Mouse (Mus musculus) hindbrain, embryonic 14.5 days (tissue): ENCODE results near the gene Cabin1. TPM values are rescaled to one million over a fixed set of nuclear protein-coding genes. Genes with fewer than 3 reads are reported as not detected.

Experiments used
- ATAC-seq: fragments of 200-750 bp; cut with Nextera tagmentation; 2 replicates; pipeline ENCODE4 v1.8.0; 2017; ENCODE audit warnings: moderate number of reproducible peaks, mild to moderate bottlenecking, moderate TSS enrichment, moderate library complexity; ENCODE audit not compliant: low FRiP score
- DNase-seq: peaks from one replicate; pipeline ENCODE4 v3.0.0-alpha.2; 2015; ENCODE audit warnings: low spot score
- H3K27ac ChIP-seq: fragments of 300-500 bp; sonication (generic); 2 replicates; pipeline ENCODE4 v1.5.1; 2014; ENCODE audit warnings: mild to moderate bottlenecking, moderate library complexity
- H3K27me3 ChIP-seq: fragments of 300-500 bp; sonication (generic); 2 replicates; pipeline ENCODE4 v1.6.1; 2014; ENCODE audit warnings: mild to moderate bottlenecking, low read length, mixed read lengths; ENCODE audit not compliant: control insufficient read depth, insufficient read depth
- H3K36me3 ChIP-seq: fragments of 300-500 bp; sonication (generic); replicated peaks from 2 replicates; pipeline ENCODE4 v1.6.1; 2014; ENCODE audit not compliant: control insufficient read depth, insufficient read depth
- H3K4me1 ChIP-seq: fragments of 300-500 bp; sonication (generic); replicated peaks from 2 replicates; pipeline ENCODE4 v1.6.1; 2014; ENCODE audit warnings: antibody characterized with exemption, low read length, mixed read lengths; ENCODE audit not compliant: control insufficient read depth, insufficient read depth
- H3K4me2 ChIP-seq: fragments of 300-500 bp; sonication (generic); replicated peaks from 2 replicates; pipeline ENCODE4 v1.6.1; 2014; ENCODE audit warnings: mild to moderate bottlenecking, moderate library complexity
- H3K4me3 ChIP-seq: fragments of 300-500 bp; sonication (generic); replicated peaks from 2 replicates; pipeline ENCODE4 v1.5.1; 2014; ENCODE audit warnings: mild to moderate bottlenecking, low read length
- H3K9ac ChIP-seq: fragments of 300-500 bp; sonication (generic); 2 replicates; pipeline ENCODE4 v1.6.1; 2014
- H3K9me3 ChIP-seq: fragments of 300-500 bp; sonication (generic); 2 replicates; pipeline ENCODE4 v1.6.1; 2016; ENCODE audit warnings: low read length; ENCODE audit not compliant: control insufficient read depth
- whole genome bisulfite sequencing: fragments of 180-500 bp; shearing (Covaris S2); extraction: QIAGEN DNeasy Blood & Tissue Kit; methylation state at CpG from one replicate; pipeline ENCODE4 v1.1.7; 2014; 5-methylcytosine and 5-hydroxymethylcytosine counted together
- polyA plus RNA-seq: library from polyadenylated mRNA; unstranded; fragments of >200 nt; fragmentation: Nextera tagmentation; extraction: Ambion mirVana; gene quantifications from 2 replicates; pipeline ENCODE4 v1.2.1, GENCODE M21; 2014

The Cabin1 gene
- polyA plus RNA-seq, 1 experiment from 2014 or later: 40.4 TPM

DNA sequence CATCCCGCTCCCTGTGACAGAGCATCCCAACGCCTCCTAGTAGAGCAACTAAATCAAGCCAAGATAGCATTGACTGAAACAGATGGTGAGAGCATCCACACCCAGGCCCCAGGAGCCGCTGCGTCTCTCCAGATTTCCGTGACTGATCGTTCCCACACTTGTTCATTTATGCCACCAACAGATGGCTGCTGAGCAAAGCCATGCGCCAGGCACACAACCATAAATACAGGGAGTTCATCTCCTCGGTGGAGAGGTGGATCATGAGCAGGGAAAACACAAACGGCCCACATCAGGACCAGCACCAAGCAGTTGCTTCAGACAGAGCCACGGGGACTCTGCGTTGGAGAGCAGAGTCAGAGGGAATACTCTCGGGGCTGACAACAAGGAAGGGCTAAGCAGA lies 20.8 kb downstream of the Cabin1 start:
- Histone ChIP-seq H3K4me2 (no peak overlapping the region), H3K36me3 (peaks cover 81% of the 10 kb centered on the region), H3K9ac (no peak overlapping the region), H3K4me1 (no peaks in the 10 kb centered on the region), H3K9me3 (no peaks in the 10 kb centered on the region), H3K27me3 (no peaks in the 10 kb centered on the region), H3K27ac (no peak overlapping the region), H3K4me3 (no peak overlapping the region)
- 89% methylated on average over 12 of the region's 12 CpGs for WGBS
- DNase-seq (no peak), ATAC-seq (no peak)

DNA sequence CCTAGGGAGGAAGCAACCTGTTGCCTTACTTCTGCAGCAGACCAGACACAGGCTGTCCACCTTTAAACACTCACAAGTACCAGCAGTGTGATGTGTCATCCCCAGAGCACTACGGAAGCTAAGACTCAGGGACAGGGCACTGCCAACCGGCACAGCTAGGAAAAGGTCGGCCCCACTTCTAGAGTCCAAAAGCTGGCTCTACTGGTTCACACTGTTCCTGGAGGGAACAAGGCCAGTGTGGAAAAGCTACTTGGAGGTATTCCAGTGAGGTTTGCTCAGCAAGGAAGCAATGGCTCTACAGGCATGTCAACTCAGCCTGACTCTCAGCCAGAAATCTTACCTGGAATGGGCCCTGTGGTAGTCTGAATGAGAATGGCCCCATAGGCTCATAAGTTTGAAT lies 23.3 kb downstream of the Cabin1 start:
- H3K9ac ChIP-seq: no peak overlapping the region
- H3K27ac ChIP-seq: no peak overlapping the region
- no peaks in the 10 kb centered on the region for H3K27me3 ChIP-seq
- H3K4me1 ChIP-seq: no peaks in the 10 kb centered on the region
- H3K9me3 ChIP-seq: no peaks in the 10 kb centered on the region
- peaks cover 79% of the 10 kb centered on the region for H3K36me3 ChIP-seq
- H3K4me3 ChIP-seq: no peak overlapping the region
- 96% methylated on average over 3 of the region's 3 CpGs for WGBS
- H3K4me2 ChIP-seq: no peak overlapping the region
- DNase-seq: no peak
- no peak for ATAC-seq

DNA sequence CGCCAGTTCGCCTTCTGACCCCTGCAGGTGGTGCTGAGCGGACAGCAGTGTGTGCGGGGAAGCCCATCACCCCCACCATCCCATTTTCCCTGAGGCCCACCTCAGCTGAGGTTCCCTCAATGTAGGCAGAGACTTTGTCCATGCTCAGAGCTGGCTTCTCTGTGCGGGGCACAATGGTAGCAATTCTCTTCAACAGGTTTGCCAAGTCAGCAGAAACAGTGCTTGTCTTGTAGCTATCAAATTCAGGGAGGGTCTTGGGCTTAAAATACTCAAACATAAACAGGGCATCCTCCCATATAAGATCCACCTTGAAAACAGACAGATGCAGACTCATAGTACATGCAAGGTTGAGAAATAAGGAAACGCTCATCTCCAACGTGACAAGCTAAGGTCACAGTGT lies 38.7 kb downstream of the Cabin1 start:
- Histone ChIP-seq H3K4me2 (no peak overlapping the region), H3K36me3 (peaks cover 96% of the 10 kb centered on the region), H3K4me1 (no peaks in the 10 kb centered on the region), H3K27ac (no peak overlapping the region), H3K9ac (no peak overlapping the region), H3K4me3 (no peak overlapping the region), H3K27me3 (no peaks in the 10 kb centered on the region), H3K9me3 (no peaks in the 10 kb centered on the region)
- no peak for DNase-seq
- no peak for ATAC-seq
- 94% methylated on average over 7 of the region's 7 CpGs for WGBS

DNA sequence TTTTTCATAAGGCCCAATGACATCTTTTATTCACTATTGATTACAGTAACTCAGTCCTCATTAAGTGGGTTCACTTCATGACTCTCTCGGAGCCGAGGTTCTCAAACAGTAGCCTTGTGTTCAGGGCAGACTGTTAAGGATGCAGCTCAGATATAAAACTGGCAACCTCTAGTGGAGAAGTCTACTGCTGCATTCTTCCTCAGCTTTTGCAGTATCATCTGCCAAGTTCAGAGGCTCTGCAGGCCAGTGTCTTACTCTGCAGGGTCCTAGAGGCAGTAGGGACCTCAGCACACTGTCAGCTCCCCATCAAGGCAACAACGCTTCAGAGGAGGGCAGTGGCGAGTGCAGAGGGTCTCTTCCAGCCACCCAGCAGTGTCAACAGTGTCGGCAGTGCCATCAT lies 43.9 kb downstream of the Cabin1 start:
- 88% methylated on average over 5 of the region's 5 CpGs for WGBS
- H3K4me3 ChIP-seq: no peak overlapping the region
- no peaks in the 10 kb centered on the region for H3K4me1 ChIP-seq
- H3K9me3 ChIP-seq: no peaks in the 10 kb centered on the region
- H3K9ac ChIP-seq: no peak overlapping the region
- H3K4me2 ChIP-seq: no peak overlapping the region
- no peaks in the 10 kb centered on the region for H3K27me3 ChIP-seq
- ATAC-seq: no peak
- peaks cover 98% of the 10 kb centered on the region for H3K36me3 ChIP-seq
- H3K27ac ChIP-seq: no peak overlapping the region
- no peak for DNase-seq

DNA sequence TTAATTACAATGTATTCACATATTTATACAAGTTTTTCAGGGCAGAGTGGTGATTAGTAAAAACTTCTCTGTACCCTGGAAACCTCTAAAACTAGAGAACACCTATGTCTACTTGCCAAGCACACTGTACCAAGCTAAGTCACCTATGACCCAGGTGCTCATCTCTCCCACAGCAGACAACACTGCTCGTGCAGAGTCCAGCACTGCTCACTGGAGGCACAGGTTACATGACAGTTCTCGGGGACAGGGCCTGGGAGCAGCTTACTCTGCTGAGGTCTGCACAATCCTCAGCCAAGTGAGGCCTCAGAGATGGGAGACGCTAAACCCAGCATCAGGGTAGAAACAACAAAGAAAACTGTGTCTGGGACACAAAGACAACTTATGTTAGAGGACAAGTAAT lies 49.3 kb downstream of the Cabin1 start:
- 89% methylated on average over 3 of the region's 3 CpGs for WGBS
- Histone ChIP-seq H3K27ac (no peak overlapping the region), H3K4me2 (no peak overlapping the region), H3K4me3 (no peak overlapping the region), H3K4me1 (no peaks in the 10 kb centered on the region), H3K9me3 (no peaks in the 10 kb centered on the region), H3K9ac (no peak overlapping the region), H3K27me3 (no peaks in the 10 kb centered on the region), H3K36me3 (peaks cover 99% of the 10 kb centered on the region)
- ATAC-seq: no peak
- DNase-seq: no peak

DNA sequence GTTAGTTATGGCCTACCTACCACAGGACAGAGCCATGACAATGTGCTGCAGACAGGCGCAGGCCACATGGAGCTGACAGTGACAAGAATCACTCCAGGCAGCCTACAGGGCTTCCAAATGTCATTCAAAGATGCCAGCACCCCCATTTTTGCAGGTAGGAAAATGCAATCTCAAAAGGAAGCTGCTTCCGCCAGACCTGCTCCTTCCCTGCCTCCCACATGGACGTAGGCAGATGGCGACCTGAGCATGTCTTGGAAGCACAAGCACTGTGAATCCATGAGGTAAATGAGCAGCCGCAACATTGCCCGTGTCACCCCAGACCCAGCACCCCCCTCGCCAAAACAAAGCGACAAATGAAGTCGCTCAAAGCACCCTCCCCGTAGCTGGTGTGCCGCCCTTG lies 51.1 kb downstream of the Cabin1 start:
- Histone ChIP-seq H3K36me3 (peaks cover 92% of the 10 kb centered on the region), H3K4me1 (no peaks in the 10 kb centered on the region), H3K27ac (no peak overlapping the region), H3K9me3 (no peaks in the 10 kb centered on the region), H3K4me3 (no peak overlapping the region), H3K4me2 (no peak overlapping the region), H3K9ac (no peak overlapping the region), H3K27me3 (no peaks in the 10 kb centered on the region)
- WGBS: 95% methylated on average over 11 of the region's 11 CpGs
- ATAC-seq (no peak), DNase-seq (no peak)

DNA sequence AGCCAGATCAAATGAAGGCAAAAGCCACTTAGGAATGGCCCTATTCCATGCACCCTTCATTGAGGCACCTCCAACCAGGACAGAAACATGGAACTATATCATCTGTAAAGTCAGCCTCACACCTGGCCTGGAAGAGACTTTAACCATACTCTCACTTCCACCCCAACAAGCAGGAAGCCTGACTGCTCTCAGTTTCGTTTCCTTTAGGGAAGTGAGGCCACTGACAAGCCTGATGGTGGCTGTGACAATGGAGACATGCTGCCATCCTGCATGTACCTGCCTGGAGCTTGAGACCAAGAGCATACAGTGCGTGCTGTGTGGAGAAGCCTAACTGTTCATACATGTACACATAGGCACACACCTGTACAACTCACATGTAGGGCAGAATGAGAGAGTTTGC lies 53.9 kb downstream of the Cabin1 start:
- Histone ChIP-seq H3K36me3 (peaks cover 85% of the 10 kb centered on the region), H3K4me3 (no peak overlapping the region)

DNA sequence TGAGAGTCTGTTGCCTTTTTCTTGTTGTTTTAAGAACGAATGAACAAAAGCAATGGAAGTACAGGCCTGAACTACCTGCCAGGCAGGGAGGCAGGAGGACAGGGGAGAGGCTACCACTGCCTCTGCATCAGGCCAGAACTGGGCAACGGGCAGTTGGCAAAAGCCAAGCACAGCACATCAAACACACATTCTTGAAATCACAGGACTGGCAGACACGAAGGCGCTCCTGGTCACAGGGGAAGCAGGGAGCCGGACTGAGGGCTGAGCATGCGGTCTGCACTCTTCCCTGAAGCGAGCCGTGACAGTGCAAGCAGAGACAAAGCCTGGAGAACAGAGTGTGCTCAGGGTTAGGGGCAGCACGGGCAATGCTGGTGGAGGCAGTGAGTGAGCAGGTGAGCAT lies 54.9 kb downstream of the Cabin1 start:
- WGBS: 90% methylated on average over 9 of the region's 9 CpGs
- no peaks in the 10 kb centered on the region for H3K9me3 ChIP-seq
- H3K9ac ChIP-seq: no peak overlapping the region
- H3K4me2 ChIP-seq: no peak overlapping the region
- H3K4me3 ChIP-seq: no peak overlapping the region
- peaks cover 76% of the 10 kb centered on the region for H3K36me3 ChIP-seq
- no peaks in the 10 kb centered on the region; the same call in 1 of the 2 replicates for H3K4me1 ChIP-seq
- no peak overlapping the region for H3K27ac ChIP-seq
- DNase-seq (no peak), ATAC-seq (no peak)
- H3K27me3 ChIP-seq: no peaks in the 10 kb centered on the region

More for the DNA sequence above, 53.9 kb downstream of the Cabin1 start:
- no peak overlapping the region for H3K27ac ChIP-seq
- DNase-seq: no peak
- H3K4me2 ChIP-seq: no peak overlapping the region
- H3K4me1 ChIP-seq: no peaks in the 10 kb centered on the region; the same call in 1 of the 2 replicates
- H3K27me3 ChIP-seq: no peaks in the 10 kb centered on the region
- WGBS: 86% methylated on average over 2 of the region's 2 CpGs
- ATAC-seq: no peak
- no peaks in the 10 kb centered on the region for H3K9me3 ChIP-seq
- no peak overlapping the region for H3K9ac ChIP-seq

DNA sequence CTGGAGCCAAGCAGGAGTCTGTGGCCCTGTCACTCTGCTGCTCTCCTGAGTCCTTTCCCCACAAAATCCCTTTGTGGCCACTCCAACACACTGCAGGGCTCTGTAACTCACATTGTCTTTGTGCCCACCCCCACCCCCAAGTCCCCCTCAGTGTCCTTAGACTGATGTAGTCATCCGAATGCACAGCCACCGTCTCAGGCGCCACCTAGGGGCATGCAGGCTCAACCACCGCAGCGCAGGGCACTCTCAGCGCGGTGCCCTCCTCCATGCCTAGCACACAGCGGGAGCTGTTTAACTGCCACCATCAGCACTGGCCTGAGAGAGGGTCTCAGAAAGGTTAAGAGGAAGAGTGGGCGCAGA lies 55.5 kb downstream of the Cabin1 start:
- Histone ChIP-seq H3K4me3 (no peak overlapping the region), H3K9me3 (no peaks in the 10 kb centered on the region), H3K4me1 (peaks cover 5% of the 10 kb centered on the region), H3K36me3 (peaks cover 70% of the 10 kb centered on the region), H3K9ac (no peak overlapping the region), H3K27me3 (no peaks in the 10 kb centered on the region), H3K4me2 (no peak overlapping the region), H3K27ac (no peak overlapping the region)
- WGBS: 33% methylated on average over 9 of the region's 9 CpGs
- ATAC-seq: peak; percentile 59; the same call in 1 of the 2 replicates
- peak; percentile 61 for DNase-seq

DNA sequence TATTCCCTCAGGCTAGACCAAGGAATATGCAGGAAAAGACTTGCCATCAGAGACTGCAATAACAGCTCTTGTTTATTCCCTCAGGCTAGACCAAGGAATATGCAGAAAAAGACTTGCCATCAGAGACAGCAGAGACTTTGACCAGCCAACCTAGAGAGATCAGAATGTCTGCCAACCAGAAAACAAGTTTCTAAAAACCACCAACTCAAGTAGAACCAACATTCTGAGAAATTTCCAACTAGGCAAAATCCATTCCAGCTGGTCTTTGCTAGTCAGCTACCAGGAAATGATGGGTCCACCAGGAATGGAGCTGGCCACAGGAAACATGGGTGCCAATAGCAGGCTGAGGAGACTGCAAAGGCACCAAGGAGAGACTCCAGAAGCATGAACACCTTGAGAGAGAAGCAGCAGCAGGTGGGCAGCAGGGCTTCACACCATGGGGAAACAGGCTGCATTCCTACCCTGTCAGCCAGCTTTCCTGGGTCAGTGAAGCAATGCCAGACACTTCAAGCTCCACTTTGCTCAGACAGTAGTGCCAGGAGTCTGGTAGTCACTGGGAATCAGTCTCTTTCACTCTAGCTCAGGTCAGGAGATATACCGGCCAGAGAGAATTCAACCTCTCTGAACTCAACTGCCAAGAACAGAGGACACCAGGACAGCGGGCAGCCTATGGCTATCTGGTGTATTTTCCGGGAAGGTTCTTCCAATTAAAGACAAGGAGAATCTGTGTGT lies 56.1 kb downstream of the Cabin1 start:
- Histone ChIP-seq H3K27ac (no peak overlapping the region), H3K4me1 (peaks cover 5% of the 10 kb centered on the region), H3K9ac (no peak overlapping the region), H3K27me3 (no peaks in the 10 kb centered on the region), H3K4me3 (no peak overlapping the region), H3K9me3 (no peaks in the 10 kb centered on the region), H3K4me2 (no peak overlapping the region), H3K36me3 (peaks cover 68% of the 10 kb centered on the region)
- ATAC-seq: no peak
- no peak for DNase-seq
- WGBS: 78% methylated on average over 3 of the region's 3 CpGs
